Mouse (Mus musculus) midbrain, postnatal 0 days (tissue): Measurements from ENCODE around the gene Klra17. TPM values are rescaled to one million over a fixed set of nuclear protein-coding genes. Genes with fewer than 3 reads are reported as not detected.
"Not testable (repeated sequence)": the region's sequence is repeated elsewhere in the genome, so short reads cannot be mapped to it uniquely, and the experiment has no call there.

Experiments
- ATAC-seq: fragments of 200-750 bp; cut with Nextera tagmentation; 2 replicates; pipeline ENCODE4 v1.8.0; 2017; ENCODE audit warnings: moderate number of reproducible peaks, mild to moderate bottlenecking, moderate TSS enrichment, moderate library complexity; ENCODE audit not compliant: low FRiP score
- DNase-seq: peaks from one replicate; pipeline ENCODE4 v3.0.0-alpha.2; 2015; ENCODE audit warnings: low spot score
- H3K27ac ChIP-seq: fragments of 300-500 bp; sonication (generic); 2 replicates; pipeline ENCODE4 v1.5.1; 2014; ENCODE audit warnings: low read depth, mild to moderate bottlenecking, low read length, mixed read lengths
- H3K27me3 ChIP-seq: fragments of 300-500 bp; sonication (generic); 2 replicates; pipeline ENCODE4 v1.6.1; 2014; ENCODE audit warnings: low read length, control low read depth, mixed read lengths; ENCODE audit not compliant: insufficient read depth
- H3K36me3 ChIP-seq: fragments of 300-500 bp; sonication (generic); 2 replicates; pipeline ENCODE4 v1.6.1; 2014; ENCODE audit warnings: low read length, control low read depth, mixed read lengths; ENCODE audit not compliant: insufficient read depth
- H3K4me1 ChIP-seq: fragments of 300-500 bp; sonication (generic); 2 replicates; pipeline ENCODE4 v1.6.1; 2014; ENCODE audit warnings: mild to moderate bottlenecking, control low read depth, antibody characterized with exemption, low read length, mixed read lengths; ENCODE audit not compliant: insufficient read depth
- H3K4me2 ChIP-seq: fragments of 300-500 bp; sonication (generic); 2 replicates; pipeline ENCODE4 v1.6.1; 2014; ENCODE audit warnings: low read depth, mild to moderate bottlenecking, low read length, mixed read lengths; ENCODE audit not compliant: poor library complexity, severe bottlenecking
- H3K4me3 ChIP-seq: fragments of 300-500 bp; sonication (generic); 2 replicates; pipeline ENCODE4 v1.5.1; 2014; ENCODE audit warnings: low read depth, mild to moderate bottlenecking, low read length, moderate library complexity
- H3K9ac ChIP-seq: fragments of 300-500 bp; sonication (generic); replicated peaks from 2 replicates; pipeline ENCODE4 v1.6.1; 2014; ENCODE audit warnings: mild to moderate bottlenecking, low read length, moderate library complexity, mixed read lengths; ENCODE audit not compliant: poor library complexity, severe bottlenecking
- H3K9me3 ChIP-seq: fragments of 300-500 bp; sonication (generic); 2 replicates; pipeline ENCODE4 v1.6.1; 2016; ENCODE audit warnings: low read length, control low read depth
- CTCF ChIP-seq: IDR thresholded peaks from 2 replicates; pipeline ENCODE4 v1.5.1; 2016; ENCODE audit warnings: antibody characterized with exemption, mild to moderate bottlenecking
- WGBS: fragments of 180-500 bp; shearing (Covaris S2); extraction: QIAGEN DNeasy Blood & Tissue Kit; methylation state at CpG from one replicate; pipeline ENCODE4 v1.1.7; 2014; 5-methylcytosine and 5-hydroxymethylcytosine counted together
- polyA plus RNA-seq: library from polyadenylated mRNA; unstranded; fragments of >200 nt; fragmentation: Nextera tagmentation; extraction: Ambion mirVana; gene quantifications from 2 replicates; pipeline ENCODE4 v1.2.1, GENCODE M21; 2015
- total RNA-seq: library from RNA; depleted of rRNA; stranded (reverse); fragments of >200 nt; gene quantifications from 2 replicates; pipeline ENCODE4 v1.2.3, GENCODE M21; 2014; rRNA removed

Gene Klra17
- total RNA-seq (not detected in 2 replicates), polyA plus RNA-seq (not detected in 2 replicates)

DNA sequence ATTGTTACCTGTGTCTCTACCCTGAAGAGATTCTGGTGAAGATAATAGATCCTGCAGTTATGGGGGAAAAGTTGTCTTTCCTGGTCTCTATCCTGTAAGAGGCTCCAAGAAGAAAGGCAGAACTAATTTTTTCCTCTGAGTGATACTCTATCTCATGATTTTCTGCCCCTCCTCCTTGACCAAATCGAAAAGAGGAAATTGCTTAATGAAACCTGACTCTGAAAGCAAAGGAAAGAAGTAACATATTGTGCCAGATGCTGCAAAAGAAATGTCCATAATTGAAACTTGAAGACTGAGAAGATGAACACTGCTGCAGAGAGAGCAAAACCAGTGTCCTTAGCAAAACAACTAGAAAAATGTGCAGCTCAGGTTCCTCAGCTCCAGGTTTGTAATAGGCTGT, at the start of gene Klra17:
Gene Klra17 (minus strand): TSS at position 124 of the 400 bp plus-strand sequence.
- Histone ChIP-seq H3K36me3 (no peaks in the 10 kb centered on the region), H3K9ac (no peak within 1 kb of the TSS), H3K4me1 (no peaks in the 10 kb centered on the region), H3K9me3 (peaks cover 12% of the 10 kb centered on the region), H3K27me3 (no peaks in the 10 kb centered on the region), H3K4me2 (no peak within 1 kb of the TSS), H3K27ac (no peak within 1 kb of the TSS), H3K4me3 (no peak within 1 kb of the TSS)
- WGBS: 62% methylated on average over 1 of the region's 1 CpGs
- ATAC-seq (no peak), DNase-seq (no peak)
- TF ChIP-seq CTCF: no peak

GRCm38 (mm10) chr6:129917476-129917946, 41.0 kb upstream of the Klra17 start, which contains the start of gene Klra5:
TSS of gene Klra5 (minus strand) at chr6:129917650.
- H3K4me3 ChIP-seq, H3K36me3 ChIP-seq, H3K9me3 ChIP-seq, H3K9ac ChIP-seq, DNase-seq, H3K27ac ChIP-seq, H3K27me3 ChIP-seq, H3K4me1 ChIP-seq, H3K4me2 ChIP-seq, ATAC-seq: not testable (repeated sequence)

- H3K27ac ChIP-seq: no peak overlapping the region
- H3K9ac ChIP-seq: no peak overlapping the region
- TF ChIP-seq CTCF: no peak
- DNase-seq: no peak
- no peaks in the 10 kb centered on the region for H3K36me3 ChIP-seq
- no peaks in the 10 kb centered on the region for H3K27me3 ChIP-seq
- no peaks in the 10 kb centered on the region for H3K4me1 ChIP-seq
- ATAC-seq: no peak
- 81% methylated on average over 1 of the region's 1 CpGs for WGBS
- H3K4me3 ChIP-seq: no peak overlapping the region
- peaks cover 5% of the 10 kb centered on the region; the same call in 1 of the 2 replicates for H3K9me3 ChIP-seq
- H3K4me2 ChIP-seq: no peak overlapping the region
These were observed 40.5 kb upstream of the Klra17 start for GRCm38 (mm10) chr6:129916996-129917395.

DNA sequence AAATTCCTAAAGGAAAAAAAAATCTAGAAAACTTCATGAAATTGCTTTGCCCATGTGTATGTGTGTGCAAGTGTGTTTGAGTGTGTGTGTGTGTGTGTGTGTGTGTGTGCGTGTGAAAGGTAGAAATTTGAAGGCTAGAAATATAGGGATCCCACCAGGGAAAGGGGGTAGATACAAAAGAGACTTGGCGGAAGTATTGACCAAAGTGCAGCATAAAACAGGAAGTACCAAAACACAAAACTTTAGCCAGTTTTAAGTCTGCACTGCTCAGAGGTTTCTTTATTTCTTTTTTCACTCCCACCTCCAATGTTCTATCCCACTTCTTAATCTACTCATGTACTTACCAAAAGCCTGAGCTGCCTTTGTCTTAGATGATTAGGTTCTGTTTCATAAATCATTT, 6.1 kb upstream of the Klra17 start:
- ATAC-seq (no peak), DNase-seq (no peak)
- Histone ChIP-seq H3K36me3 (no peaks in the 10 kb centered on the region), H3K27ac (no peak overlapping the region), H3K4me3 (no peak overlapping the region), H3K4me2 (no peak overlapping the region), H3K9ac (no peak overlapping the region), H3K4me1 (no peaks in the 10 kb centered on the region), H3K9me3 (peaks cover 10% of the 10 kb centered on the region), H3K27me3 (no peaks in the 10 kb centered on the region)
- no peak for TF ChIP-seq CTCF
- 85% methylated on average over 2 of the region's 2 CpGs for WGBS

DNA sequence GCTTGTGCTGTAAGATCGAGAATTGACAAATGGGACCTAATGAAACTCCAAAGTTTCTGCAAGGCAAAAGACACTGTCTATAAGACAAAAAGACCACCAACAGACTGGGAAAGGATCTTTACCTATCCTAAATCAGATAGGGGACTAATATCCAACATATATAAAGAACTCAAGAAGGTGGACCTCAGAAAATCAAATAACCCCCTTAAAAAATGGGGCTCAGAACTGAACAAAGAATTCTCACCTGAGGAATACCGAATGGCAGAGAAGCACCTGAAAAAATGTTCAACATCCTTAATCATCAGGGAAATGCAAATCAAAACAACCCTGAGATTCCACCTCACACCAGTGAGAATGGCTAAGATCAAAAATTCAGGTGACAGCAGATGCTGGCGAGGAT, 14.1 kb downstream of the Klra17 start, which contains the start of gene Gm17631:
Gene Gm17631 (plus strand): TSS at position 301 of the 400 bp plus-strand sequence.
- ATAC-seq, H3K4me2 ChIP-seq, H3K4me3 ChIP-seq, H3K4me1 ChIP-seq, H3K27me3 ChIP-seq, H3K9ac ChIP-seq, H3K9me3 ChIP-seq, DNase-seq, H3K36me3 ChIP-seq, H3K27ac ChIP-seq: not testable (repeated sequence)
- no CpG with 5 or more reads among the region's 3 CpGs for WGBS

DNA sequence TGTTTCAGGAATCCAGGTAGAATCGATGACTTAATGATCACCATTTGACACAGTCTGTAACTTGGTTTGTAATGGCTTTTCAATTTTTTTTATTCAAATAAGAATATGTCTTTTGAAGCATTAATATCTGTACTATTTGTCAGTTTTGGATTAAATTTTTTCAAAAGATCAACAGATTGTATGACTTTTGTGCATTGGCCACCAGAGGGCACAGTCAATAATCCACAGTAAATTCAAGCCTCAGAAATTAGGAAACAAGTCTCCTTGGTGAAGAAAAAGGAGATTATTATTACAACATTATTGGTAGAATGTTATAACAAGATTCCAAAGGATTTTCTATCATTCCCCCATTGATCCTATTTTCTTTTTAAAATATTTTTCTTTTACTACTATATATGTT, 50.9 kb downstream of the Klra17 start:
- ATAC-seq (no peak), DNase-seq (no peak)
- Histone ChIP-seq H3K4me1 (no peaks in the 10 kb centered on the region), H3K27ac (no peak overlapping the region), H3K4me2 (no peak overlapping the region), H3K9me3 (0 out of 2 replicates have a peak, but pooled peaks cover 11% of the 10 kb centered on the region), H3K27me3 (no peaks in the 10 kb centered on the region), H3K4me3 (no peak overlapping the region), H3K9ac (no peak overlapping the region), H3K36me3 (no peaks in the 10 kb centered on the region)
- TF ChIP-seq CTCF: no peak
- WGBS: 80% methylated on average over 1 of the region's 1 CpGs
